Mouse (Mus musculus) embryonic fibroblast, embryonic 13.5 days (primary cell): ENCODE results near the gene Frmd8.

Experiments used
- CTCF ChIP-seq: IDR thresholded peaks from 2 replicates; pipeline ENCODE4 v1.5.1; 2011; ENCODE audit warnings: mild to moderate bottlenecking, control low read depth, low read length, moderate library complexity, borderline replicate concordance; ENCODE audit not compliant: insufficient read depth
- POLR2A ChIP-seq: IDR thresholded peaks from 2 replicates; pipeline ENCODE4 v1.6.1; 2011; ENCODE audit warnings: low read depth, mild to moderate bottlenecking, control low read depth, low read length, moderate library complexity

GRCm38 (mm10) chr19:5892735-5893134 lies 17.7 kb upstream of the Frmd8 start:
- TF ChIP-seq CTCF (no peak), POLR2A (no peak)
